Mouse (Mus musculus) ovary, adult 18-20 months (tissue): ENCODE results near the gene Dscaml1.

Experiments
- DNase-seq: peaks from one replicate; pipeline ENCODE4 v3.0.0; 2022; ENCODE audit warnings: low spot score, mixed read lengths

Dscaml1 gene

DNA sequence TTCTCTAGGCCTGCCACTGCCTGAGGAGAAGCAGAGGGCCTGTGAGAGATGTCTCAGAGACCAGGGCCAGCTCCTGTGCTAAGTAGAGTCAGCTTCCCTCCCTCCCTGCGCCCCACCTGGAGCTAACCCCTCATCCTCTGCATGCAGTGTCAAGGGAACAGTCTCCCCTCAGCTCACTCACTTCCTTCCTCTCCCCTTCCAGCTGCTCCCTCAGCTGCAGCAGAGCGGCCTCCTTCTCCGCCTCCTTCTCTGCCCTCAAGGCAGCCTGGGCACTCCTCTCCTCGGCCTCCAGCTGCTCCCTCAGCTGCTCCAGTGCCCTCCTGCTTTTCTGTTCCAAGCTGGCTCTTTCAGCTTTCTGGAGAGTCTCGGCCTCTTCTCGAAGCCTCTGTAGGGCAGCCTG lies 352.8 kb downstream of the Dscaml1 start:
- DNase-seq, result no peak

DNA sequence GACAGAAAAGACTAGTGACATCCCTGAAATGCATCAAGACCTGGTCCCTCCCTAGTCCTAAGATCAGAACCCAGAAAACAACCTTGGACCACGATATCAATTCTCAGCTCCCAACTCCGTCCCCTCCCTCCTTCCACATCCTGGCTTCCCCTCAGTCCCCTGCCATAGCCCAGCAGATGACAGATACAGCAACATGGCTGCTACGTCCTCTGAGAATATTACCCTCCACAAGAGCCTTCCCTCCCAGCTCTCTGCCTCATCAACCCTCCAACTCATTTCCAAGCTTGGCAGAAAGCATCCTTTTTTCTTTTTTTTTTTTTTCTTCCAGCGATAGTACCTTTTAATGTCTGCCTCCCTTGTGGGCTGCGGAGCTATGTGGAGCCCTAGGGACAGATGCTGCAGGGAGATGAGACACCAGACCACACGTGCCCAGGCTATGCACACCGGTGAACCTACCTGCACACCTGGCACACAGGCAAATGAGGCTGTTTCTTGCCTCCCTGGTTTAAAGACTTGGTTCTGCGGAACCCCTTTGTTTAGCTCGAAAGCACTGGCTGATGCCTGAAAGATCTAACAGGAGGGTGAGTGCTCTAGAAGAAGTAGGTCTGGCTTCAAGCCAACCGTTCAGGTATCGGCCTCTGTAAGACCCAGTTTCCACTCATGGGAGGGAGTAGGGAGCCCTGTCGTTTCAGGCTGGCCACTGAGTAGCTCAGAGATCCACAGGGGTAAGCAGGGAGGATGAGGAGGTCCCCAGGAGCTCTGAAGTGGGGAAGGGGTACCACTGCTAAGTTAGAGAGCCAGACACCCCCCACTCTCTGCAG lies 357.0 kb downstream of the Dscaml1 start:
- no peak for DNase-seq

DNA sequence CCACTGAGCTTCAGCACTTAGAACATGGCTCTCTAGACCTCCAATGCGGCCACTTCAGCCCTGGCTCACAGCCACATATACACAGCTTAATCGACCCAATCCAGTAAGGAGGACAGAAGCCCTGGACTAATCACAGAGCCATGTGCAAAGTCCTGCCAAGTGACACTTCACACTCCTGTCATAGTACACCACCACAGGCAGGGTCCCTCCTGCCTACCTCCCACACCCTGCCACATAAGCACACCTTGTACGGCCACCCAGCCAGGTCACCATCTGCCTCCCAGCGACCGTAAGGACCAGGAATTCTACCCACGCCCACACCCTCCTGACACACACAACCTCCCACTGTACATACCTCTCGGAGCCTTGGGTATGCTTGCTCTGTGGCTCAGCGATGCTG lies 360.6 kb downstream of the Dscaml1 start:
- DNase-seq, result no peak

DNA sequence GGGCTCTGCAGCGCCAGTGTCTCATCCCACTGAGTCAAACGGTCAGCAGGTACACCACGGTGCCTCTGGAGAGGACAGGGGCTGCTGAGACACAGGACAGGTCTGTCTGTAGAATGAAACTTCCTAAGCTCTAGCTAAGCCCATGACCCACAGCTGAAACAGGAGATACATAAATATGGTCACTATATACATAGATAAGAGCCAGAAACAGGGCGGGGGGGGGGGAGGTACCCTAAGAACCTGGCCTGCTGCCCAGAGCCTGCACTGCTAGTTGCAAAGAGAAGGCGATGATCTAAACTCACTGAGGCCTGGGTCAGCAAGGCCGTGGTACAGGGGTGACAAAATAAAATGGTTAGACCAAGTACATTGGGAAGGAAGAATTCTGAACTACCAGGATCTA lies 361.1 kb downstream of the Dscaml1 start:
- no peak for DNase-seq

DNA sequence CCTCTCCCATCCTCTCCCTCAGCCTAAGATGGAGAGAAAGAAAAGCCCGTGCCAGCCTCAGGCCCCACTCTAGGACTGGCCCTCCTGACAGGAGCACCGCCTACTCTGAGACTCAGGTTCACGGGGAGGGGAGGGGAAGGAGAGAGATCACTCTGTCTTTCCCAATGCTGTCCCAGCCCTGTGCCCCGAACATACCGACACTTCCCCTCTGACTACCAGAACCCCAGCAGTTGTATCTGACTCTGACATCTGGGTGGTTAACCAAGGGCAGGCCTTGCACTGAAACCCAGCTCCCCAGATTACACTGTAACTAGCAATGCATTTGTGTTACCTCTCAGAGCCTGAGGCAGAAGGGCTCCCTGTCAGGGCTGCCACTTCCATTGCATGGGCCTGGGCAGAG lies 362.0 kb downstream of the Dscaml1 start:
- no peak for DNase-seq

DNA sequence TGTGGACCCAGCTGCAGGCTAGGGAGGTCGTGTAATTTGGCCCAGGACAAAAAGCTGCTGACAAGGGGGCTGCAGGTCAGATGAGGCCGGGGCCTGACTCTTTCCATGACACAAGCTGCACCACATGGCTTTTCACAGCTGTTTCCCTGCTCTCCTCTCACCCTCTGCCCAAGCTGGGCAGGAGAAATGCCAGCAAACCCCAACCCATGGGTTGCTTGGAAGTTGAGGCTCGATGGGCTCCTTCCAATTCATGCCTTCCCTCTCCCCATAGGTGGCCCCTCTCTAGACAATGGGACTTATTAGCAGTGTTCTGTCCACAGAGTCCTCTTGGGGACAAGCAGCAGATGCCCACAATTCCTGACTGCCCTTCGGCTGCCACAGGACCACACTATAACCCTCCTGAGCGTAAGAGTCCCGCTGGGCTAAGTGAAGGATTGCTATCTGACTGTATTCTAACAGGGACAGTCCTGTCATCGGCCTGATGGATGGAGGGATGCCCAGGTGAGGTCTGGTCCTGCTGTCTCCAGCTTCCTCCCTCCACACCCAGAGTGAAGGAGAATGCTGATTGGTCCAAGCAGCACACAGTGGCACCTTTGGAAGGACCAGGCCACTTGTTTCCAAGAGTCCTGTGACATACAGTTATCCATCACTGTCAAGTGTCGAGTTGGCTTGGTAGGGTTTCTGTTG lies 365.2 kb downstream of the Dscaml1 start:
- DNase-seq, result no peak

DNA sequence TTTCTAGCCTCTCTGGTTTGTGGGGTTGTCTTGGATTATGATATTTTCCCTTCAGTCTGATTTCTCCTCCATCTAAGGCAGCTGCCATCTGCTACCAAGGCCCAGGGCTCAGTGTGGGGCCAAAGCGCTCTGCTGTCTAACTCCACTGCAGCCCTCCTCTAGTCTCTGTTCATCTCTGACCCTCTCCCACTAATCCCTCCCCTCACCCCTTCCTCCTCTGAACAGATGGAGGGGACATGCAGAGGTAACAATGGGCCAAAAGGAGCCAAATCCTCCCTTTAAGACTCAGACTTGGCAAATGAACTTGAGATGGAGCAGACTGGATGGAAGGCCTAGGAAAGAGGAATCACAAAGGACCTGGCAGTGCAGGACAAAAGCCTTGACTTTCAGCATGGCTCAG lies 365.8 kb downstream of the Dscaml1 start:
- DNase-seq, result no peak

DNA sequence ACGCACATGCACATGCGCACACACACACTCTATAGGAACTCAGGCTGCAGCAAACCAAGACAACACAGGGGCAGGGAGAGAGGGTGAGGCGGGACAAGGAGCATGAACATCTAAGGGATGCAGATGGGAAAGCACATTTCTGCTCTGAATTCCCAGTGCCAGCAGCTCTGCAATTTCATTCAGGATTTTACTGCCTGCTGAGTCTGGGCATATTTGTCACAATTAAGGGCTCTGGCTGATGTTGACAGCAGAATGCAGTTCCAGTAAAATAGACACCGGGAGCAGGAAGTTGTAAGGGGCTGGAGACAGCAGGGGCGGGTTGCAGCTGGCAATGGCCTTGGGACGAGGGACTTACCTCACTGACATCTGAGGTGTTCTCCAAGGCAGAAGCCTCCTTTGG lies 367.3 kb downstream of the Dscaml1 start:
- DNase-seq, result no peak

DNA sequence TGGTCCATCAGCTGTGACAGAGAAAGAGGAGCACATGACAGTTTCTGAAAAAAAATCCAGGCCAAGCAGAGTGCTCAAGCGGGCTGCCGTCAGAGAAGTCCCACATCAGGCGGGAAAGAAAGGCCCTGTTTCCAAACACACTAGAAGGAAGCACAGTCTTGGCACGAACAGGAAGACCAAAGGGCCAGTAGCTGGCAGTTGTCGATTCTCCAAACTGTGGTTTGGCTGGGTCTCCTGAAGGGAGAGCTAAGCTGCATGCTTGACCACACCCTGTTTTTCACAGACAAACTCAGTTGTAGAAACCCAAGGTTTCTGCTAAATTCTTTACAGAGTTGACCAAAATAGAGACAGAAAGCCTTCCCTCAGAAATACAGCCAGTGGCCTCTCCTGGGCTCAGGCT lies 369.3 kb downstream of the Dscaml1 start:
- no peak for DNase-seq

DNA sequence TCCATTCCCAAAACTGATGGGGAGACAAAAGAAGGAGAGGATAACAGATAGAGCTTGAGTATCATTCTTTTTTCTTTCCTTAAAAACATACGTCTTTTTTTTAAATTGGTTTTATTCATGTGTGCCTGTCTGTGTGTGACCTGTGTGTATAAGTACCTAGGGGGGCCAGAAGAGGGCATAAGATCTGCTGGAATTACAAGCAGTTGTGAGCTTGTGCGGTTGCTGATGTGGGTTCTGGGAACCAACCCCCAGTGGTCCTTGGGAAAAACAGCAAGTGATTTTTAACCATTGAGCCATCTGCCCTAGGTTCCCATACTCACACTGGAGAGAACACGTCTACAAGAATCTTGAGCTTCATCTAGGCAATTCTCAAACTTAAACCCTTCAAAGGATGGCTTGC lies 370.8 kb downstream of the Dscaml1 start:
- no peak for DNase-seq

DNA sequence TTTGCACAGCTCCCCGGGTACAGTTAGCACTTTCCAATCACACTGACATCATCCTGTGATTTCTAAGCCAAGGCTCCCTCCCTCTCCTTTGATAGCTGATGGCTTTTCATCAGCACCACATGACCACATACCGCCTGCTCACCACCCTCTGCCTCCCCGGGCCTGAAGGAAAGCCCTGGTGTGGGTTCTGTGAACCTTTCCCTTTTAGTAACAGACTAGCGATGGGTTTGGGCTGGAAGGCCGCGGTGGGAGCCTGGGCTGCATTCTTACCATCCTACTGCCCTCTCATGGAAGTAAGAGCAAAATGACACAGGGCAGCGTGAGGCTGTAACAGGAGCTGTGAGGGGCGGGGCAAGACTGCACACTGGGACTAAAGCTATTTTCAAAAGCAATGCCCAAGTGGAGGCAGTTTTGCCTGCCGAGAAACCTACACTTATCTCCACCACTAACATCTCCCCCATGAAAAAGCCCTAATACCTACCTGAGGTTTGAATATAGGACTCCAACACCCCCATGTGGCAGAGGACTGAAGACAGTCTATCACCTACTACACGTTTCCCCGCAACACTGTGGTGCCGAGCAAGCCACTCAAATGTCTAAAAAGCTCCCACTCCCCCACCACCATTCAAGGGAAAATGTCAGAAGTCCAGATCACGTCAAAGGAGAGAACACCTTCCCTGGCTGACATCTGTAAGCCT lies 372.2 kb downstream of the Dscaml1 start:
- DNase-seq, result peak; percentile 7

DNA sequence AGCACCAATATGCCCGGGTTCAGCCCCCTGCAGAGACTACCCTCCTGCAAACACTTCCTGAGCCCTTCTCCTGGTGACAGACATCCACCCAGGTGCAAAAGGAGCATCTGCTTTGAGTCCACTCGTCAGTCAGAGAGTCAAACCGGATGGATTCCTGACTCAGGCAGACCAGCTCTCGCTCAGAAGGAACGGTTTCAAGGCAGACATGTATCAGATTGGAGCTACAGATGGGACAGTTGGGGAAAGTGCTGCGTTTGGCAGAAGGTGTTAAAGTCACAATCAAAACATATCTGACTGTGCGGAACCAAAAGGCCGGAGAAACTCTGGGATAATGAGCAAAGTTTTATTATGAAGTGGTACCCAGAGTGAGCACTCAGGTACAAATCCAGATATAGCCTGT lies 373.0 kb downstream of the Dscaml1 start:
- DNase-seq, result no peak
